Mouse (Mus musculus): ENCODE measurements around the gene Psma5.
"Not testable (repeated sequence)": the region's sequence is repeated elsewhere in the genome, so short reads cannot be mapped to it uniquely, and the experiment has no call there.

The Psma5 gene

DNA sequence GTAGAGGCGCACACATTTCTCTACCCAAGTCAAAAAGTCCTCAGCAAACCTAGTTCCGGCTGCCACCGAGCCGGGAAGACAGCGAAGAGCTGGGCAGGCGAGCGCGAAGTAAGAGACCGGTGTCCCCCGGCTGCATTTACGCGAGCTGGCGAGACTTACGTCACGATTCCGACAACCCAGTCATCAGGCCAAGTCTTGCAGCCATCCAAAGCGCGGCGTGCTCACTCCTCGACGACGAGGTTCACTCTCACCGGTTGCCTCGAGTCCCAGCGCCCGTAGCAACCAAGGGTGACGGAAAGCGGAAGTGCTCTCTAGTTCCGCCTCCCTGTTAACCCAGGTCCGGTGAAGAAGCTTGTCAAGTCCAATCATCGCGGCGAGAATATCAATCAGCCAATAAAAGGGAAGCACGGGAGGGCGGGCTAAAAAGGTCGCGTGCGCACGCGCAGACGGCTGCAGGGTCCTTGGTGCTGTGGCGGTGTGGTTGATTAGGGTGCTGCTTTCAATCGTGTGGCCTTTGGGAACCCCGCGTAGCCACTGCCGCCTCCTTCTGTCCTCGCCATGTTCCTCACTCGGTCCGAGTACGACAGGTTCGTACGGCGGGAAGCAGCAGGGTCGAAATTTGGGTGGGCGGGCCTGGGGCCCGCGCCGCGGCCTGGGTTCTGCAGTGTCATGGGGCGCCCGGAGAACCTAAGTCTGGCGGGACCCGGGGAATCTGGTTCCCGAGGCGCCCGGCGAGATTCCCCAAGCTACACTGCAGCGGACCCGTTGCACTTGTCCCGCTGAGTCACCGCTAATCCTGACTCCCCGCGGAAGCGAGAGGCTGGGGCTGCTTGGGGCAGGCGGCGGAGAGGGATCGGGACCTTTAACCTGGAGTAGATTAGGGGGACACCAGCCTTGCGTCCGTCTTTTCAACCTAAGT lies at the start of gene Psma5:
Gene Psma5, plus strand, starts transcription at position 208 of the 919 bp plus-strand sequence.
- DNase-seq (ENCODE audit: low read depth): peak; percentile 99

DNA sequence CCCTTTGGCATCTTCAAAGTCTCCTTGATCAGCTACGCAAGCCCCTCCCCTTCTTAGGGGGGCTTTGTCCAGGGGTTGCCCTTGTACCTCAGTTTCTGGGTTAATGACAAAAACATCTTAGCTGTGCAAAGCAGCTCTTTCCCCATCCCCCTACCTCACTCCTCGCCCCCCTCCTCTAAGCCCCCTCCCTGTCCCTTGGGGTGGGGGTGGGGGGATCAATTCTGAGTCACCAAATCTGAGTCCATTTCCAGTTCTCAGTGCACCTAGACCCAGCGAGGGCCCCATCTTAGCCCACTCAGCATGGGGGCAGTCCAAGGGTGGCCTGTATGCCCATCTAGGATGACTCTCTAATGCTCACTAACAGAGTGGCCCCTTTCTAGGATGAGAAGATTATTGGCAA lies 47.7 kb upstream of the Psma5 start:
- no peak for DNase-seq (ENCODE audit: low read depth)

- DNase-seq (ENCODE audit: low read depth): peak; percentile 31
These were observed 47.2 kb upstream of the Psma5 start for GRCm38 (mm10) chr3:108209536-108209935.

- peak; percentile 98 for DNase-seq (ENCODE audit: low read depth)
These were observed 46.6 kb upstream of the Psma5 start for GRCm38 (mm10) chr3:108209946-108210770.

- DNase-seq (ENCODE audit: low read depth): no peak
These were observed 46.0 kb upstream of the Psma5 start, which contains the start of gene Atxn7l2 for GRCm38 (mm10) chr3:108210771-108211139. Gene Atxn7l2, minus strand, starts transcription at chr3:108210934.

DNA sequence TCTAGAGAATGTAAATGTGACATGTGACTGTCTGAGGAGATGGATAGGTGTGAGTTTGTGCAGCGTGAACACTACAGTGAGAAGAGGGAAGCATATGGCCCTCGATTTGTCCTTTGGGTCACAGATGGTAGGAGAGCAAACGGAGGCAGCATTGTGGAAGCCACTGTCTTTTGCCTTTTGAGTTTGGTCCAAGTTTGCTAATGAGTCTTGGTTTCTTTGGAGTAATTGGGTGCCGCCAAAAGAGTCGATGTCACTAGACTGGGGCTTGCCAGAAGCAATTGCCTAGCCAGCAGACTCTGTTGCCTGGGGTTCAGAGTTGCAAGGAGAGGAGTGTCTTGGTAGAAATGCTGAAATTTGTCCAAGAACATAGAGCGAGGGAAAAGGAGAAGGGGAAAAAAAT lies 44.9 kb upstream of the Psma5 start:
- DNase-seq (ENCODE audit: low read depth): no peak

- peak; percentile 35 for DNase-seq (ENCODE audit: low read depth)
These were observed 44.3 kb upstream of the Psma5 start for GRCm38 (mm10) chr3:108212406-108212805.

GRCm38 (mm10) chr3:108214734-108215133 lies 42.0 kb upstream of the Psma5 start:
- no peak for DNase-seq (ENCODE audit: low read depth)

- DNase-seq (ENCODE audit: low read depth): no peak
These were observed 36.1 kb upstream of the Psma5 start for GRCm38 (mm10) chr3:108220661-108221060.

- no peak for DNase-seq (ENCODE audit: low read depth)
These were observed 30.8 kb upstream of the Psma5 start for GRCm38 (mm10) chr3:108225711-108226557.

DNA sequence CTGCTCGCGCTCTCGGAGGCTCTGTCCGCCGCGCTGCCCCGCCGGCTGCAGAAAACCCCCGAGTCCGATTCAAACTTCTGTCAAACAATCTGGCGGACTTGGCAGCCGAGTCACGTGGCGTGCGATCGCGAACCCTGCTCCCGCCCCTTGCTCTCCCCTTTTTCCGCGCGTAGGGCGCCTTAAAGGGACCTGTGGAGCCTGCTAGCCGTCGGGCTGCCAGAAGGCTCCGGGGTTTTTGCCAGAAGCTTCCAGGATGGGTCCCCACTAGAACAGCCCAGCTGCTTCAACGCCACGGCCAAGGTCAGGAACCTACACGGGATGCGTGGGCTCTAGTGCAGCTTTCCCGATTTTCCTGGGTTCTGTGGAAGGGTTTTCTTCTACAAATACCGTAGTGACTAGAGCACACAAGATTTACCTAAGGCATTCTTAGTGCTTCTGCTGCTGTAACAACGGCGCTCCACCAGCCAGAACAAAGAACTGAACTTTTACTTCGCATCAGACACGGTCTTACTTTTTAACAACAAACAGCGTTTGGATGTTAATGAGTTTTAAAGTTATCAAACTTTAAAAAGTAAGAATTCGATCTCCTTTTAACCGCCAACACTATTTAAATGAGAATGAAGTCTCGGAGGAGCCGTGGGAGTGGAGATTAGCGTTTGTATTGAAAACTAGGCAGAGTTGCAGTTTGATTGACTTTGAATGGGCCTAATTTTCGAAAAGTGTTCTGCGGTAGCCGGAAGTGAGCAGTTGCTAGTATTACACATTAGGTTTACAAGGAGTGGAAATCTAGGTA lies 30.0 kb upstream of the Psma5 start, which contains the start of gene Sypl2:
Gene Sypl2, minus strand, starts transcription at position 91 of the 793 bp plus-strand sequence.
- DNase-seq (ENCODE audit: low read depth): peak; percentile 57

DNA sequence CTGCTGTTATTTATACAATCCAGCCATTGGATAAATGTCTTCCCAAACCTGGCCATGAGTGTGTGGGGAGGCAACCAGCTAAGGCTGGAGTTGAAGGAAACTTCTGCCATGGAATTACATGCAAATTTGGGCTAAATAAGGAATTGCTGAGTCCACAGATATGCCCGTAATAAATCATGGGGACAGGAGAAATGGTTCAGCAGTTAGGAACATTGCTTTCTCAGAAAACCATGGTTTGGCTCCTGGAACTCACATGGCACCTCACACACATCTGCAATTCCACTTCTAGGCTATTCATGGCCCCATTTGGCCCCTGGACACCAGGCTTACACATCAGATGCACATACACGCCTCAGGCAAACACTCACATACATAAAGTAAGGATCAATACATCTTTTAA lies 29.2 kb upstream of the Psma5 start:
- DNase-seq (ENCODE audit: low read depth): no peak

DNA sequence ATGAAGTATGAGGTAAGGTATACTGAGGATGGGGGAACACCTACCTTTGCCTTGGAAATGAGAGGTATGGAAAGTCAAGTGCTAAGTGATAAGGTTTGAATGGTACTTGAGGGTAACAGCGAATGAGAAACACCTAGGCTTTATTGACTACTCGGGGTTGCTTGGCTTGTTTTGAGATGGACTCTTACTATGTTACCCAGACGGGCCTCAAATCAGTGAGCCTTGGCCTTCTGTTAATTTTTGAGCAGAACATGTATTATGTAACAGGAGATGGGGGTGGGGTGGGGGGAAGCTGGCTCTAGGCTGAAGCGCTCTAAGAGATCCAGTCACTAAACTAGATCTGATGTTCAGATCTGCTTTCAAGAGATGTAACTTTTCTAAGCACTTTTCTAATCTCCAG lies 25.1 kb upstream of the Psma5 start:
- no peak for DNase-seq (ENCODE audit: low read depth)

GRCm38 (mm10) chr3:108237474-108238102 lies 19.1 kb upstream of the Psma5 start:
- DNase-seq (ENCODE audit: low read depth): peak; percentile 31

DNA sequence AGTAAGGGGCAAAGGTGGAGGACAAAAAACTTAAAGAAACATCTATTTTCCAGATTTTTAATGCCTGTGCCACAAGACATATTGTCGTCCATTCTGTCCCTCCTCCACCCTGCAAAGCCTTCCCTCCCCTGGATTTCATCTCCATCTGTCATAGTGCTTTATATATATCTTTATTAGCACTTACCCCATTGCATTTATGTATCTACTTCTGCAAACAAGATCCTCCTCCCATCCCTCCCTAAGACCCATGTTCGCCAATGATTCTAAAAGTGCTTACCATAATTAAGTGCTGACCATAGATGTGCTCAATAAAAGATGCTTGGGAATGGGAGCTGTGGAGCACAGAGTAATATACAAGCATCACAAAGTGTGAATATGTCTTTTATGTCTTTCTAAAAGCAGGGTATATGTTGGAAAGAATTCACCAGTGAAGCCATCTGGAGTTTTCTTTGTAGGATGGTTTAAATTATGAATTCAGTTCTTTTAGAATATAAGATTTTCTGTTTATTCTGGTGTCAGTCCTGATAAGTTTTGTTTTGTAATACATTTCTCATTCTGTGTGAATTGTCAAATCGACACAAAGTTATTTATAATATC lies 15.4 kb upstream of the Psma5 start:
- no peak for DNase-seq (ENCODE audit: low read depth)

GRCm38 (mm10) chr3:108246857-108247256 lies 9.9 kb upstream of the Psma5 start:
- no peak for DNase-seq (ENCODE audit: low read depth)

- peak; percentile 67 for DNase-seq (ENCODE audit: low read depth)
These were observed 1.2 kb downstream of the Psma5 start for GRCm38 (mm10) chr3:108257831-108258500.

DNA sequence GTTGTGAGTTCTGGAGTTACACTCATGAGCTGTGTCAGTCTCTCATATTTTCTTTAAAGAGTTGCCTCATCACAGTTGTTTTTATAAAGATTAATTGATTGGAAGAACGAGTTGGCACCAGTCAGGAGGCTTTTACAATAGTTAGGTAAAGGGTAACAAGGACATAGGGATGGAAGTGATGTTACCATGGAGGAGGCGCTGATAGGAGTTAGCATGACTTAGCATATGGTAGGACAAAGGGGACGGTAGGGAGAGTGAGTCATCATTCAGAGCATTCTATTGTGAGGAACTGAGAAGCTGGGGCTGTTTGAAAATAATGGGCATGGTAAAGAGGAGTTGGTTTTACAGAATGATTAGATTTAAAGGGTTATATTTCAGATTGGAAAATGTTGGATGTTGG lies 2.6 kb downstream of the Psma5 start:
- peak; percentile 7 for DNase-seq (ENCODE audit: low read depth)

DNA sequence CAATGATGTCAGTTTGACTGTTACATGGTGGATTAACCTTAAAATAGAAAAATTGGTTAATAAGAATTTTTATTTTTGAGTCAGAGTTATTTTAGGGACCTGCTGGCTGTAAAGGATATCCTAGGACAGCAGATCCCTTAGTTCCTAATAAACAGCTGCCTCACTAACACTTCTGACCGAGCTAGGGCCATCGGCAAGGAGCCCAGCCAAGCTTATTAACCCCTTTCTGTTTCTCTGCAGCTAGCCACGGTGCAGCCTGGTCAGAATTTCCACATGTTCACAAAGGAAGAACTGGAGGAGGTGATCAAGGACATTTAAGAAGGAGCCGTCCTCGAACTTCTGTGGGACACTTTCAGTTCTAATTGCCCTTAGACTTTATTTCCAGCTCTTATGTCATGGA lies 22.8 kb downstream of the Psma5 start:
- not testable (repeated sequence) for DNase-seq (ENCODE audit: low read depth)

All from induced T-regulatory cell, adult 2 months (primary cell).